Mouse (Mus musculus) embryo, embryonic 10 days (tissue): ENCODE data around the gene Rab31.

Experiments used
- DNase-seq: peaks from one replicate; pipeline ENCODE4 v3.0.0-alpha.2; 2015; ENCODE audit warnings: low spot score

Gene Rab31

GRCm38 (mm10) chr17:65737175-65737574 is 35.4 kb downstream of the Rab31 start:
- no peak for DNase-seq

- no peak for DNase-seq
These were observed 37.5 kb downstream of the Rab31 start for GRCm38 (mm10) chr17:65735088-65735487.

- no peak for DNase-seq
These were observed 39.9 kb downstream of the Rab31 start for GRCm38 (mm10) chr17:65732666-65733065.

- no peak for DNase-seq
These were observed 40.8 kb downstream of the Rab31 start for GRCm38 (mm10) chr17:65731710-65732109.

GRCm38 (mm10) chr17:65729945-65730741 is 42.4 kb downstream of the Rab31 start:
- no peak for DNase-seq

GRCm38 (mm10) chr17:65726755-65727154 is 45.8 kb downstream of the Rab31 start:
- no peak for DNase-seq

- peak; percentile 50 for DNase-seq
These were observed 46.3 kb downstream of the Rab31 start for GRCm38 (mm10) chr17:65726274-65726673.

- DNase-seq: no peak
These were observed 46.7 kb downstream of the Rab31 start for GRCm38 (mm10) chr17:65725814-65726213.

GRCm38 (mm10) chr17:65725381-65725780 is 47.2 kb downstream of the Rab31 start:
- DNase-seq: no peak

GRCm38 (mm10) chr17:65724254-65724653 is 48.3 kb downstream of the Rab31 start:
- DNase-seq: no peak

GRCm38 (mm10) chr17:65723633-65724032 is 48.9 kb downstream of the Rab31 start:
- no peak for DNase-seq

- DNase-seq: no peak
These were observed 51.2 kb downstream of the Rab31 start for GRCm38 (mm10) chr17:65721330-65721729.

- DNase-seq: no peak
These were observed 52.7 kb downstream of the Rab31 start for GRCm38 (mm10) chr17:65719826-65720225.

GRCm38 (mm10) chr17:65718578-65718977 is 54.0 kb downstream of the Rab31 start:
- no peak for DNase-seq

- no peak for DNase-seq
These were observed 54.8 kb downstream of the Rab31 start for GRCm38 (mm10) chr17:65717658-65718199.

- no peak for DNase-seq
These were observed 58.5 kb downstream of the Rab31 start for GRCm38 (mm10) chr17:65714060-65714459.

GRCm38 (mm10) chr17:65712861-65713535 is 59.6 kb downstream of the Rab31 start:
- no peak for DNase-seq

- DNase-seq: no peak
These were observed 60.8 kb downstream of the Rab31 start for GRCm38 (mm10) chr17:65711779-65712178.

- no peak for DNase-seq
These were observed 62.0 kb downstream of the Rab31 start for GRCm38 (mm10) chr17:65710576-65710975.

- DNase-seq: peak; percentile 27
These were observed 66.3 kb downstream of the Rab31 start for GRCm38 (mm10) chr17:65706220-65706619.

GRCm38 (mm10) chr17:65703527-65704391 is 68.8 kb downstream of the Rab31 start:
- DNase-seq: no peak
